Mouse (Mus musculus): ENCODE results near the gene Gm3336.

The Gm3336 gene

DNA sequence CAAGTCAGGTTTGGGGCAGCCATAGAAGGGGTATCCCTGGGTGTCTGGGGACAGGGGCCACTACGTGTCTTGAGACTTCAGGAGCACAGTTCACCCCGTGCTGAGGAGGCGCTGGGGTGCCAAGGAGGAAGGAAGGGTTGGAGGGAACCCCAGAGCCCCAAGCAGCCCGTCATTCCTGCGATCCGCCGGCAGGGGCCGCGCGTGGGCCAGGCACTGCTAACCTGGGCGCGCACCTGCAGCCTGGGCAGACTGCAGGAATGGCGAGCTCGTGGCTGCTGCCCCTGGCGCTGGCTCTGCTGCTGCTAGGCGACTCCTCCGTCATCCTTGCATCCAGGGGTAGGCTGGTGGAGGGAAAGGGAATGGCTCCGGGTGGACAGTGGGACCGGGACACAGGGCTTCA, at the start of gene Gm3336:
Gene Gm3336, plus strand, starts transcription at position 247 of the 400 bp plus-strand sequence.
- peak; percentile 87 for DNase-seq (ENCODE audit: low read depth, low spot score)

DNA sequence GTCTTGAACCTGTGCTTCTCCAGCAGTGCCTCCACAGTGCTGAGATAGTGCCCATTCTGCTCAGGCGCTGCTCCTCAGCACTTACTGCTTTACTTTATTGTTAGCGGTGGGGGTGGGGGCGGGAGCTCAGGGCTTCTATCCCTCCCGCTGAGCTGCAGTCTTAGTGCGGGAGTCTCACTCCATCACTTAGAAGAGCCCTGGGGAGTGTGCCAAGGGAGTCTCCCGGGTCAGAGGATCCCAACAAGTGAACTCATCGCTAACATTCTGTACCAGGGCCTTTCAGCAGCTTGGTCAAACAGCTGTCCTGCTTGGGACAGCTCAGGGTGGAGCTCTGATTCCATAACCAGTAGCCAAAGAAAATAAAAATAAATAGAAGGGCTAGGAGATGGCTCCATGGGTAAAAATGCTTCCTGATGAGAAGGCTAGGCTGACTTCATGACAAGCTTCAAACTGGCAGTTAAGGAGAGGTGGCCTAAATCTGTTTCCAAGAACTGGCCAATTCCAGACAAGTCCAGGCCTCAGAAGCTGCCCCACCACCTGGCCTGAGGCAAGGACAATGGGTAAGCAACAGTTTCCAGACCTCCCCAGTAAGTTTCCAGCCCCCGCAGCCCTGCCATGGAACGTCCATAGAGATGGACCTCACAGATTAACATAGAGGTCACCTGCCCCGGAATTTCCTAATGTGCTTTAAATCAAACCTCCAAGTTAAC, 46.6 kb upstream of the Gm3336 start:
- no peak for DNase-seq (ENCODE audit: low read depth, low spot score)

DNA sequence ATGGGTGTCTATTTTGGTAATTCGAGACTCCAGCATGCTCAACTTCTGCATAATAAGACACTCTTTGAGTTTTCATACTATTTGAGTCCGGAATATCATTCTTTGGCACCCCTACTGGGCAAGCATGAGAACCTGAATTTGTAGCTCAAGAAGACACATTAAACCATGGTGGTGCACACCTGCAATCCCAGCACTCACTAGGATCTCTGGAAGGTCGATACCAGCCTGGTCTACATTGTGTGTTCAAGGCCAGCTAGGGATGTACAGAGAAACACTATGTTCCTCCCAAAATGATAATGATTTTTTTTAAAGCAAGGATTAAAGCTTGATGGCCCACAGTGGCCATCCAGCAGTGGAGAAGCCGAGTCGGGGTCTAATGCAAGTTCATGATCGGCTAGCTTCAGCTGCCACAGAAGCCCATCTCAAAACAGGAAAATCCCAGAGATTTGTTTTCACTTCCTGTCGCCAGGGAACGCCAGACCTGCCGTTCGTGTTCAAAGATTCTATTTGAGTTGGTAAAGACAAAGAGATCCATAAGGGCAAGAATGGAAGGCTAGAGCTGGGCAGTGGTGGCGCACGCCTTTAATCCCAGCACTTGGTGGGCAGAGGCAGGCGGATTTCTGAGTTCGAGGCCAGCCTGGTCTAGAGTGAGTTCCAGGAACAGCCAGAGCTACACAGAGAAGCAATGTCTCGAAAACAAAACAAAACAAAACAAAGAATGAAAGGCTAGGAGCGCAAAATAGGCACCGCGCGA, 45.8 kb upstream of the Gm3336 start:
- no peak for DNase-seq (ENCODE audit: low read depth, low spot score)

DNA sequence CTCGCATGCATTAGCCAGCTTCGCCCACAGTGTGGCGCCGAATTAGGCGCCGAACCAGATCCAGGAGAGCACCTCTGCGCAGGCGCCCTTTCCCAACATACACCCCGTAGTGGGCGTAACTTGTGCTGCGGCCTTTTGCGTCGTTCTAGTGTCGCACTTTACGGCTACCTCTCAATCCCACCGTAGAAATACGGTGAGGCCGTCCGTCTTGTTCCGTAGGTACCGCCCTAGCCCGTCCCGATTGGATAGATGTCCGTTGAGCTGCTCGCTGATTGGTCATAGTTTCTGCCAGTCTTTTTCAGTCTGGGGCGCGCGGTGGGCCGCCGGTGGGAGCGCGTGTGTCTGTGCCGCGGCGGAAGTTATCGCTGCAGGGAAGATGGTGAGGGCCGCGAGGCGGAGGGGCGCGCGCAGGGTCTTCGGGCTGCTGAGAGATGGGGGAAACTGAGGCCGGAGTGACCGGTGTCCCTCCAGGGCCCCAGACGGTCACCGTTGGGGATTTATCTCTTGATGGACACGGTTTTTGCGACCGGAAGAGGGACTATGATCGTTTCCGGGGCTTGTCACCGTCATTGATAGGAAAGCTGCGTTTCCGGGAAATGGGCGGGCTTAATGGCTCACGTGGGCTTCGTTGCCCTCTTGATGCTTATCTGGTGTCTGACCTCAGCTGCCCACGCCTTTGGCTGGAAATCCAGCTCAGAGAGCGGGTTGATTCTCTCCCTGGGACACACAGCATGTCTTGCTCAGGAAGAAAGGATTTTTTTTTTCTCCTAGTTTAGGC, 45.1 kb upstream of the Gm3336 start, which contains the start of gene Lsm4:
Gene Lsm4, plus strand, starts transcription at position 170 of the 778 bp plus-strand sequence.
- DNase-seq (ENCODE audit: low read depth, low spot score): peak; percentile 99

DNA sequence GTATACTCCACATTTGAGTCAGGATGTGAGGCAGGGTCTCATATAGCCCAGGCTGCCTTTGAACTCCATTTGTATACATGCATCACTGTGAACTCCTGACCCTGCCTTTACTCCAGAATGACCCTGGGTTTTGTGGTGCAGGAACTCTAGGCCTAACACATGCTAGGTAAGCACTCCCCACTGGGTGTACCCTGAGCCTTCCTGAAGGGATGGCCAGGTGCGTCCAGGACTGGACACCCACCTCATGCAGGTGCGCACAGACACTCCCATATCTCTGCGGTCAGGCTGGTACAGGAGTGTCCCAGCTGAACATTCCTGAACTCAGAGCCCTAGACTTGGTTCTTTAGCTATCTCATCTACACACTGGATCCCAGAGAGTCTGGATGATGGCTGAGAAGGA, 44.2 kb upstream of the Gm3336 start:
- DNase-seq (ENCODE audit: low read depth, low spot score): no peak

DNA sequence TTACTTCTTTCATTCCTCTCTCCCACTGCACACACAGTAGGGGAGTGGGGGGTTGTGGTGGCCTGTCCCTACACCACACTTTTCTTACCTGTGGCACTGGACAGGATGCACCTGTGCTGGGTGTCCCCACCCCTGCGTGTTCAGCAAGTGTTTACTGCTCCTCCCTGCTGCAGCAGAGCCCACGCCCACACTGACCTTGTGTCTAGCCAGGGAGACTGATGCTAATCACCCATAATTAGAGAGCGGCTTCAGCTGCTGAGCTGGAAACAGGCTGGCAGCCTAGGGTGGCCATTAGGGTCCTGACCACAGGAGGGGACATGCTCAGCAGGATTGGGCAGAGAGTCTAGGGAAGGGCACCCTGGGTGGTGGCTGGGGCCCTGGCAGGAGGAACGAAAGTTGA, 43.6 kb upstream of the Gm3336 start:
- DNase-seq (ENCODE audit: low read depth, low spot score): peak; percentile 56

GRCm38 (mm10) chr8:70675336-70675735, 43.0 kb upstream of the Gm3336 start:
- peak; percentile 71 for DNase-seq (ENCODE audit: low read depth, low spot score)

GRCm38 (mm10) chr8:70677451-70678080, 40.8 kb upstream of the Gm3336 start:
- DNase-seq (ENCODE audit: low read depth, low spot score): no peak

DNA sequence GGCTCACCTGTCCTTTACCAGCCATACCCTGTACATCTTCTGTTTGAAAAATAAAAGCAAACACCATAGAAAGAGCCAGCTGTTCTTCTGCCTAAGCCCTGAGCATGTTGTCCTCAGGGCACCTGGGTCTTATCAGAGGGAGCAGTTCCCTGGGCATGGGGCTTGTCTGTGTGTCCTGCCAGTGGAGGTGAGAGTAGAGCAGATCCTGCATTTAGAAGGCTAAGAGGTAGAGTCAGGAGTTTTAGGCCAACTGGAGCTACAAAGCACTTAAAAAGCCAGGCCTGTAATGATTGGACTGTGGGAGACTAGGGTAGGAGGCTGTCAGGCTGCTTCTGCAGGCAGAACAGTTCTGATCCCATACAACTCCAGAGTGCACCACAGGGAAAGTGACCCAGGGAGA, 39.7 kb upstream of the Gm3336 start:
- DNase-seq (ENCODE audit: low read depth, low spot score): no peak

GRCm38 (mm10) chr8:70679404-70679803, 38.9 kb upstream of the Gm3336 start:
- DNase-seq (ENCODE audit: low read depth, low spot score): no peak

DNA sequence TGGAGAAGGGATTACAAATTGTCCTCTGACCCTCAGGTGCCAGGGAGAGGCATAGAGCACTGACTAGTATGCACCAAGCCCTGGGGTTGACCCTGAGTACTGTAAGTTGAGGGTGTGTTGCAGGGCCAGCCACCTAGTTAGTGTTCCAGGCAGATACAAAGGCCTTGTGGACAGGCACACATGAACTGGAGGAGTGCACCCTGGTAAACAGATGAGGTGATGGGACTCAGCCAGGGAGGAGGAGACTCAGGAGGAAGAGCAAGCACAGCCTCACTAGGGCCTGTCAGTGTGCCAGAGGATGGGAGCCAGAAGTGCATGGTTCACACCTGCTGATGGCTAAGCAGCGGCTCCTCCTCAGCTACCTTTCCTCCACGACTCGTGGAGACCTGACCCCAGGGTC, 38.3 kb upstream of the Gm3336 start:
- DNase-seq (ENCODE audit: low read depth, low spot score): no peak

- DNase-seq (ENCODE audit: low read depth, low spot score): no peak
These were observed 36.9 kb upstream of the Gm3336 start for GRCm38 (mm10) chr8:70681410-70681809.

DNA sequence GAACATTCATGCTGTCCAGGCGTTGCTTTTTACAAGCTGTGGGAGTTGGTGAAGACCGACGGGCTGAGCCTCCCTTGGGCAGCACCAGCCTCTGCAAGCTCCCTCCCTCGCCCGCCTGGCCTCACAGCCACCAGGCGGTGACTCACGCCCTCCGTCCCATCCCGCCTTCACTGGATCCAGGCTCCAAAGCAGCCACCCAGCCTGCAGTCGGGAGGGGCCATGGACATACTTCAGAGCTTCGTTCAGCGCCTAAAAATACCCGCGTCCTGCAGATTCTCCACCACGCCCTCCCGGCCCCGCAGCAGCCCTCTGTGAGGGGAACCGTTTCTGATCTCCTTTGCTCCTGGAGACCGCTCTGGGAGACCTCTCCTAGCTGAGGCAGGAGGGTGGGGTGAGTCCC, 36.1 kb upstream of the Gm3336 start:
- DNase-seq (ENCODE audit: low read depth, low spot score): no peak

DNA sequence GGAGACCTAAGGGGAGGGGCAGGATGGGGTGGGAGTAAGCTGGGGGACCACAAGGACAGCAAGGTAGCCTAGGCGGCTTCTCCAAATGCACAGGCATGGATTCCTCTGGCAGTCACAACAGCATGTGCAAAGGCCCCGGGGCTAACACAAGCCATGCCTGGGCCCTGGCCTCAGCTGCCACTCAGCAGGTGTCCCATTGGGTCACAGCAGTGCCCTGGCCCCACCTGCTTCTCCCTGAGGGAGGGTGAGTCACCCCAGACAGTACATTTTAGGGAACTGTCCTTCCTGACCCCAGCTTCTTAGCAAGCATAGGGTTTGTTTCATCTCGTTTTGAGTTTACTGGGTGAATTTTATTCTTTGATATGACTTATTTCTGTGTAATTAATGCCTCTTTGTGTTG, 35.7 kb upstream of the Gm3336 start:
- no peak for DNase-seq (ENCODE audit: low read depth, low spot score)

- peak; percentile 90 for DNase-seq (ENCODE audit: low read depth, low spot score)
These were observed 34.1 kb upstream of the Gm3336 start for GRCm38 (mm10) chr8:70684291-70684690.

DNA sequence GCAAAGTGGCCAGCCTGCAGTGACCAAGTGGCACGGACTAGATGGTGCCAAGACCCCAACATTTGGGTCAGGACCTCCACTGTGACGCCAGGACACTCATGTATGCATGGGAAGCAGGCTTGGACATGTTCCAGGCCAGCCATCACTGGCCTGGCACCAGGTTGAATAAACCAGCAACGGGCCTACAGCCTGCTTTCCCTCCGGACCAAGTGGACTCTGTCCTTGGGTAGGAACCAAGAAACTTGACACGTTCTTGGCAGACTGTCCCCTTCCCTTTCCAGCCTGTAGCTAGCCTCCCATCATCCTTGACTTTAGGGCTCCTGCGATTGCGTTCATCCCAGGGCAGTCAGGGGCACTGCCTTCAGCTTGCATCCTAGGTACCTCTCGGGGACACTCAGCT, 30.8 kb upstream of the Gm3336 start:
- no peak for DNase-seq (ENCODE audit: low read depth, low spot score)

DNA sequence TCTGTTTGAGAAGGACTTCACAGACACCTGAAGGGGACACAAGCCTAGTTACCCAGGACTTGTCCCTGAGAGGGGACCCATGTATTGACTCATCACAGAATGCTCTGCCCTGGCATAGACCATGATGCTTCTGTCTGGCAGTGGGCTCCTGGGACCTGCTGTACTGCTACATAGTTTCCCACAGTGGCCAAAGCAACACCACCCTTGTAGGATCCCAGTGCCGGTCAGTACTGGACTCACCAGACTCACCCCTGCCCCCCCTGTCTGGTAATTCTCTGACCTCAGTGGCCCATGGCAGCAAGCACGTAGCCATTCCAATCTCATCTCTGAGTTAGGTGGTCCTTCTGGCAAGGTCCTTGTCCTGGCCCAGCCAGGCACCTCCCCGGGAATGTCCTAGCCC, 30.2 kb upstream of the Gm3336 start:
- DNase-seq (ENCODE audit: low read depth, low spot score): no peak

DNA sequence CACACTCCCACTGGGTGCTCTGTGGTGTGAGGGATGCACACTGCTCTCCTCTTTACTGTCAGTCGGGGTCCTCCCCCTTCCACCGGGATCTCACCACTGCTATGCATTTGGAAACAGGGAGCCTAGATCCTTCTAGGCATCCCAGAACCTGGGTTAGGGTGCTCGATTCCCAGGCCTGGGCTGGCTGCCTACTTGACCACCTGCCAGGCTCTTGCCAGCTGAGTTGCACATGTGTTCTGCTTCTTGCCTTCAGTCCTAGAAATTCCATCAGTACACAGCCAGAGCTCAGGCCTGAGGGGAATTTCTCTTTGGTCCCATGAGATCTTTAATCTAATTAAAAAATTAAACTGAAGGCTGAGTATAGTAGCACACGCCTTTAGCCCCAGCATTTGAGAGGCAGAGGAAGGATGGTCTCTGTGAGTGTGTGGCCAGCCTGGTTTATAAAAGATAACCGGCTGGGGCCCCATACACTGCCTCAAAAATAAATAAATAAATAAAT, 28.4 kb upstream of the Gm3336 start:
- DNase-seq (ENCODE audit: low read depth, low spot score): no peak

DNA sequence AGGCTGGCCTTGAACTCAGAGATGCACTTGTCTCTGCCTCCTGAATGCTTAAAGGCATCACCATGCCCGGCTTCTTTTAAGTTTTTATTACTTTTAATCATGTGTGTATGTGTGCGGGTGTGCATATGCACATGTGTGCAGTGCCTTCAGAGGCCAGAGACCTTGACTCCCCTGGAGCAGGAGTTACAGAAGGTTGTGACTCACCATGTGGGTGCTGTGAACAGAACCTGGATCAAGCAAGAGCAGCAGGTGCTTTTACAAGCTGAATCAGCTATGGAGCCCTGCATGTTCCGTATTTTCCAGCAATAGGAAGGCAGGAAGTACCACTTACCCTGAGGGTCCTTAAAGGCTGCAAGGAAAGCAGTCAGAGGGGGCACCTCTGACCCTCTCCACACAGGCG, 27.1 kb upstream of the Gm3336 start:
- DNase-seq (ENCODE audit: low read depth, low spot score): no peak

GRCm38 (mm10) chr8:70691727-70692231, 26.6 kb upstream of the Gm3336 start:
- no peak for DNase-seq (ENCODE audit: low read depth, low spot score)

DNA sequence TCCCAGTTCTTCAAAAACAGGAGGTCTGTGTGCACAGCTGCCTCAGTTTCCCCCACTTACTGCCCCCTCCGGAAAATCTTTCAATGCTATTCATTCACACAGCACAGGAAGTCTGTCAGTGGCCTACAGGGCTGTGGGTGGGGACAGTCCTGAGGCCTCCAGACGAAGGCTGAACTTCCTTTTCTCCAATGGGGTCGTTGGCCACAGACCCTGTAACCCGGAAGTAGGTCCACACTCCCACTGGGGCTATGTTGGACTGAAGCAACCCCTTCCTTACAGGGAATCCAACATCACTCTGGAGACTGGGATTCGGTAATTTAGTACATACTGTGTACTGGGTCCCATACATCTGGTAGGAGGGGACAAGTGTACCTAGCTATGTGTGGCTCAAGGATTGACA, 24.7 kb upstream of the Gm3336 start:
- DNase-seq (ENCODE audit: low read depth, low spot score): peak; percentile 57

Data from CD4-positive, CD25-positive, alpha-beta regulatory T cell, adult 2 months (primary cell).